Mouse (Mus musculus) intestine, embryonic 15.5 days (tissue): ENCODE measurements around the gene Arhgap28. TPM values are rescaled to one million over a fixed set of nuclear protein-coding genes. Genes with fewer than 3 reads are reported as not detected.

ENCODE experiments used
- ATAC-seq: fragments of 200-750 bp; cut with Nextera tagmentation; 2 replicates; pipeline ENCODE4 v1.8.0; 2017; ENCODE audit warnings: moderate TSS enrichment, moderate library complexity
- H3K27ac ChIP-seq: fragments of 300-500 bp; sonication (generic); 2 replicates; pipeline ENCODE4 v1.5.1; 2015; ENCODE audit warnings: mild to moderate bottlenecking, inconsistent platforms
- H3K27me3 ChIP-seq: fragments of 300-500 bp; sonication (generic); replicated peaks from 2 replicates; pipeline ENCODE4 v1.6.1; 2015; ENCODE audit warnings: inconsistent platforms
- H3K36me3 ChIP-seq: fragments of 300-500 bp; sonication (generic); 2 replicates; pipeline ENCODE4 v1.6.1; 2015; ENCODE audit warnings: inconsistent platforms
- H3K4me1 ChIP-seq: fragments of 300-500 bp; sonication (generic); replicated peaks from 2 replicates; pipeline ENCODE4 v1.6.1; 2015; ENCODE audit warnings: inconsistent platforms
- H3K4me2 ChIP-seq: fragments of 300-500 bp; sonication (generic); replicated peaks from 2 replicates; pipeline ENCODE4 v1.6.1; 2015; ENCODE audit warnings: mild to moderate bottlenecking, inconsistent platforms
- H3K4me3 ChIP-seq: fragments of 300-500 bp; sonication (generic); replicated peaks from 2 replicates; pipeline ENCODE4 v1.5.1; 2015; ENCODE audit warnings: inconsistent platforms
- H3K9ac ChIP-seq: fragments of 300-500 bp; sonication (generic); 2 replicates; pipeline ENCODE4 v1.6.1; 2015; ENCODE audit warnings: inconsistent platforms
- H3K9me3 ChIP-seq: fragments of 300-500 bp; sonication (generic); 2 replicates; pipeline ENCODE4 v1.6.1; 2016; ENCODE audit warnings: inconsistent platforms
- WGBS: fragments of 180-500 bp; shearing (Covaris S2); methylation state at CpG from one replicate; pipeline ENCODE4 v1.1.7; 2015; 5-methylcytosine and 5-hydroxymethylcytosine counted together
- polyA plus RNA-seq: library from polyadenylated mRNA; unstranded; fragments of >200 nt; fragmentation: Nextera tagmentation; extraction: Ambion mirVana; gene quantifications from 2 replicates; pipeline ENCODE4 v1.2.1, GENCODE M21; 2015

Gene Arhgap28
- polyA plus RNA-seq, 1 experiment from 2014 or later, result 19.1 TPM

DNA sequence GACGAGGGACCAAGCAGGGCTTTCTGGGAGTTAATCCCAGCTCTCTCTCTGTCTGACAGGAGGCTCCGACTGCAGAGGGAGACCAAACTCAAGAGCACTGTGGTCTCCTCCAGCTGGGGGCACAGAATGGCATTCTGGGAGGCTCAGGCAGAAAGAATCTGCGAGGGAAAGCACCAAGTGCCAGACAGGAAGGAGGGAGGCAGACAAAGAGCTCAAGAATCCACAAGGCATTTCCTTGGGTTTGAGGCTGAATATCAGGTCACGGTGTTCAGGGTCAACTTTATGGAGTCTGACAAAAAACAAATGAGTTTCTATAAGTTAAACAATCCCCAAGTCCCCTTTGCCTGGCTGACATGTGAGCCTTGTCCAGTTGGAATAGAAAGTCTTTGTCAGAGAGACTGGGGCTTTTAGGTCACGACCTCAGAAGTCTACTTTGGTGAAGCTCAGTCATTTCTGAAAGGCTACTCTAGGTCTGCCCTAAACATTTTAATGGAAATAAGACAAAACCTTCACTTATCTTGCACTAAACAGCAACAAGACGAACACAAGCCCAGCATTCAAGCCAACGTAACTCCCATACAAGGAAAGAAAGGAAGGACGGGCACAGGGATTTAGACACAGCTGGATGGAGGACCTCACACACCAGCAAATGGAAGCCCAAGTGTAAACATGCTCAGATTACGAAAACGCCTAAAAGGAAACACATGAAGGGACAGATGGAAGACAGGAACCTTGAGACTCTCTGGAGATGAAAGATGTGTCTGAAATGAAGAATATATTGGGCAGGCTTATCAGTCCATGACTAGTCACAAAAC is 47.8 kb downstream of the Arhgap28 start:
- H3K4me2 ChIP-seq, result no peak overlapping the region
- H3K9me3 ChIP-seq, result no peaks in the 10 kb centered on the region
- no peak for ATAC-seq
- H3K4me1 ChIP-seq, result peaks cover 14% of the 10 kb centered on the region
- no peaks in the 10 kb centered on the region for H3K27me3 ChIP-seq
- no peaks in the 10 kb centered on the region for H3K36me3 ChIP-seq
- no peak overlapping the region for H3K9ac ChIP-seq
- H3K27ac ChIP-seq, result 0 out of 2 replicates have a peak overlapping the region, but pooled peaks have one; percentile 3
- H3K4me3 ChIP-seq, result no peak overlapping the region
- WGBS, result 40% methylated on average over 10 of the region's 10 CpGs

DNA sequence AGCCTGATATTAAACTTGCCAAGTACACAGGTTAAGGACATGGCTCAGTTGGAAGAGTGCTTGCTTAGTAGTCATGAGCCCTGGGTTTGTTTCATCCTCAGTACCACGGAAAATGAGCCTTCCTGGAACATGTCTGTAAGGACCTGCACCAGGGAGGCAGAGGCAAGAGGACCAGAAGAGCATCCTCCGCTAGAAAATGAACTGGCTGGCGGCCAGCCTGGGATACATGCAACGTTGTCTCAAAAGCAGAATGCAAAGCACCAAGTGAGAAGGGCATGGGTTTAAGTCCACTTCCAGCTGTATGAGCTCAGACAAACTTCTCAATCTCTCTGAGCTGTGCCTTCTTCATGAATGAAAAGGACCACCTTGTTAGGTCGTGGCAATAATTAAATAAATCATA is 49.0 kb downstream of the Arhgap28 start:
- 54% methylated on average over 5 of the region's 5 CpGs for WGBS
- Histone ChIP-seq H3K4me2 (no peak overlapping the region), H3K9me3 (no peaks in the 10 kb centered on the region), H3K27me3 (no peaks in the 10 kb centered on the region), H3K27ac (no peak overlapping the region), H3K4me3 (no peak overlapping the region), H3K4me1 (peaks cover 19% of the 10 kb centered on the region), H3K36me3 (no peaks in the 10 kb centered on the region), H3K9ac (no peak overlapping the region)
- ATAC-seq, result no peak

DNA sequence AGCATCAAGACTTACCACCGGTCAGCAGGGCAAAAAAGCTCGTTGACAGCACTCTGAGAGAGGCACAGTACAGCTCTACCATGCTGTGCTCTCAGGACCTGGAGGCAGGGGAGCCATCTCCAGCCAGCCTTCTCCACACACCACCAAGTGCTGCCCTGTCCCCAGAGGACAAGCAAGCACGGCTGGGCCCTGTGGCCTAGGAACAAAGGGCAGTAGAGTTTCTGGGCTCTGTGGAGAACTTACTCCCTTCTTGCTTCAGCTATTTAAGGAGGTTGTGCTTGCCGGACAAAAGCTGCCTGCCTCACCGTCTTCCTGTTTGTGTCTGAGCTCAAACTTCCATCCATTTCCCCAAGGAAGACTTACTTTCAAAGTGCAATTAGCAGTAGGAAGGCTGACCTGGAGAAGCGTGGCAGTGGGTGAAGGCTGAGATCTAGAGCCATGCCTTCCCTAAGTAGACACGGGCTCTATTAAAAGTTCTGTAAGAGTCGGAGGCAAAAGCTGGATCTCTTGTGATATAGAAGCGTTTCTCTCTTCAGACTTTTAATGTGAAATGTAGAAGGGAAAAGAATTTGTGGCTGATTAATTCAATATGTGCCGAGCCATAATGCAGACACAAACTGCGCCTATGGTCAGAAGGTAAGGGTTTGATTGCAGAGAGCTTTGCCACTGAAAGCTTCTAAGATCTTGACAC is 53.3 kb downstream of the Arhgap28 start:
- H3K4me2 ChIP-seq, result peak overlapping the region; percentile 49
- peak overlapping the region; percentile 18 for H3K9ac ChIP-seq
- peak overlapping the region; percentile 22 for H3K4me3 ChIP-seq
- no peak for ATAC-seq
- H3K9me3 ChIP-seq, result no peaks in the 10 kb centered on the region
- no peaks in the 10 kb centered on the region for H3K27me3 ChIP-seq
- 30% methylated on average over 11 of the region's 11 CpGs for WGBS
- H3K27ac ChIP-seq, result peak overlapping the region; percentile 65
- no peaks in the 10 kb centered on the region for H3K36me3 ChIP-seq
- H3K4me1 ChIP-seq, result peaks cover 33% of the 10 kb centered on the region

DNA sequence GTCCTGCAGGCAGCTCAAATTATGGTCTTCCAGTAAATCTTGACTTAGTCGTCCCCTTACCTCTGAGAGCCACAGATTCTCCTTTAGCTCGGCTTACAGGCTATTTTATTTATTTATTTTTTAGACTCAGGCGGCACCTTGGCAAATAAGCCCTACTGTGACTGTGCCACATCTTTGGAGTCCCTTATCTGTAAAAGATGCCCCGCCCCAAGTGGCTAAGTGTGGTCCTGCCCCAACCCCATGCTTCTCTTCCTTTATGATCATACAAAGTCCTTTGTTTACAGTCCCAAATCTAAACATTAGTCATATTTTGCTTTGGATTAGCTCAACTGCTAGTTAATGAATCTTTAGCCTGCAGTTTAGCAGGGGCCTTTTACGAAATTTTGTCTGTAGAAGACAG is 55.3 kb downstream of the Arhgap28 start:
- peaks cover 26% of the 10 kb centered on the region for H3K4me1 ChIP-seq
- peak; percentile 55; the same call in 1 of the 2 replicates for ATAC-seq
- H3K27me3 ChIP-seq, result no peaks in the 10 kb centered on the region
- H3K9me3 ChIP-seq, result no peaks in the 10 kb centered on the region
- no peak overlapping the region for H3K9ac ChIP-seq
- H3K36me3 ChIP-seq, result no peaks in the 10 kb centered on the region
- 30% methylated on average over 5 of the region's 5 CpGs for WGBS
- no peak overlapping the region for H3K27ac ChIP-seq
- no peak overlapping the region for H3K4me2 ChIP-seq
- no peak overlapping the region for H3K4me3 ChIP-seq

DNA sequence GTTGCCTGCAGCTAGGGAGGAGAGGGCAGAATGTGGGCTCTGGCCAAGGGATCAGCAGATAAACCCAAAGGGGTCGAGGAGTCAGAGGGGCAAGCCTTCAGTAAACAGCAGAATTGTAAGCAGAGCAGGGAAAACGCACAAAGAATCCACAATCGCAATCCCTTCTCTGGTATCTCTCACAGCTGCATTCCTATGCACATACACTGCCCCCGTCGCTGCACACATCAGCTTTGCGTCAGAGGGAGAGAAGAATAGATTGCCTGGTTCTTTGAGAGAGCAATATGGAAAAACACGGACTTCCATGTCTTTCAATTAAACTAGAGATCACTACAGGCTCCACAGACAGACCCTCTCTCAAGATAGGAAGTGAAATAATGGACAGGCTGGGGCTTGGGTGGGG is 58.5 kb downstream of the Arhgap28 start:
- H3K27me3 ChIP-seq, result no peaks in the 10 kb centered on the region
- H3K36me3 ChIP-seq, result no peaks in the 10 kb centered on the region
- peak overlapping the region; percentile 1; the same call in 1 of the 2 replicates for H3K27ac ChIP-seq
- peak; percentile 36; the same call in 1 of the 2 replicates for ATAC-seq
- H3K4me3 ChIP-seq, result no peak overlapping the region
- WGBS, result 16% methylated on average over 7 of the region's 7 CpGs
- peak overlapping the region; percentile 1; the same call in 1 of the 2 replicates for H3K4me2 ChIP-seq
- H3K9ac ChIP-seq, result no peak overlapping the region
- peaks cover 18% of the 10 kb centered on the region for H3K4me1 ChIP-seq
- H3K9me3 ChIP-seq, result no peaks in the 10 kb centered on the region

DNA sequence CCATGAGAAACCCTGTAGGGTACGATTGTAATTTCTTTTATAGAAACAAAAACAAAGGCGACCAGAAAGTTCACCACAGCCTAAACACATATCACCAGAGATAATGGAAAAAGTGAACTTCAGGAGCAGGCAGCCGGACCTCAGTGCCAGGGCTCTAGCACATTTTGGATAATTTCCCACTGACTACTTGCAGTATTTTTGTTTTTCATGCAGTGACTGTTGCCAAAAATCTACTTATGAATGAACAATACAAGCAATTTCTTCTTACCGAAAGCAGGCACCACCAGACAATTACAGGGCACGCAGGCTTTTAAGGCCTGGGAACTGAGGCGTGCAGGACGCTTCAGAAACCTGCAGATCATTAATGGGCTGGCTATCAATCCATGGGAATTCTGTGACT is 59.7 kb downstream of the Arhgap28 start:
- ATAC-seq, result no peak
- peaks cover 12% of the 10 kb centered on the region for H3K4me1 ChIP-seq

DNA sequence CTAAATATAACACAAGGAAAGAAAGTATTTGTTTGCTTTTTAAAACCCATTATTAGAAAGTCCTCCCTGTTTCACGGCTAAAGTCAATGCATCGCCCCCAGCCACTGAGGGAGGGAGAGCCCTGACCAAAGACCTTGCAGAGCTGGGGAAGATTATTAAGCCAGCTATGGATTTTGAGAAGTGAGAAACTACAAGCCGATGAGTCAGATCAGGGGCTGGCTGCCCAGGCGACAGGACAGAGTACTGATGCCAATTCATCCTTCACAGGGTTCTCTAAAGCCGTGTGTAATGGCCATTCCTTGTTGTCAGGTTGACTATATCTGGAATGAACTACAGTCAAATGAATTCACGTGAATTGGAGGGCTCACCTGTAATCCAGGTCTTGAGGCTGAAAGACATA is 62.9 kb downstream of the Arhgap28 start:
- Histone ChIP-seq H3K4me1 (peaks cover 2% of the 10 kb centered on the region; the same call in 1 of the 2 replicates), H3K9ac (no peak overlapping the region), H3K4me3 (no peak overlapping the region), H3K27me3 (no peaks in the 10 kb centered on the region), H3K9me3 (no peaks in the 10 kb centered on the region), H3K27ac (no peak overlapping the region), H3K36me3 (no peaks in the 10 kb centered on the region; the same call in 1 of the 2 replicates), H3K4me2 (no peak overlapping the region)
- 90% methylated on average over 6 of the region's 6 CpGs for WGBS
- no peak for ATAC-seq

More for the DNA sequence above, 59.7 kb downstream of the Arhgap28 start:
- Histone ChIP-seq H3K27ac (no peak overlapping the region), H3K9ac (no peak overlapping the region), H3K27me3 (no peaks in the 10 kb centered on the region), H3K9me3 (no peaks in the 10 kb centered on the region), H3K4me3 (no peak overlapping the region), H3K4me2 (no peak overlapping the region), H3K36me3 (no peaks in the 10 kb centered on the region)
- 83% methylated on average over 7 of the region's 7 CpGs for WGBS

DNA sequence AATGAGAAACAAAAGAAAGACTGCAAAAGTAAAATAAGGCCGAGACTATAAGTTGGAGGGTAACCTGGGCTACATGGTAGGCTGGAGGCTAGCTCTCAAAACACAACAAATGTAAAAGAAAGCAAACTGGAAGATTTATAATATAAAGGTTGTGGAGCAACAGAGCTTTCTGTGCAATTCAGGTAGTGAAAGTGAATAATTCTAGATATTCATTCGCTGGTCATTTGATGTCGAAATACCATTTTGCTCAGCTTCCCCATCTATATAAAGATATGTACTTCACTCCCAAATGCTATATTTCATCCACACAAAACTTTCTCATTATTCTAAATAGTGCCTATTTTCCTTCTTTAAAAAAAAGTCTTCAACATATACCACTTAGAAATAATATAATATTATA is 66.9 kb downstream of the Arhgap28 start:
- Histone ChIP-seq H3K27ac (no peak overlapping the region), H3K9me3 (no peaks in the 10 kb centered on the region), H3K36me3 (no peaks in the 10 kb centered on the region; the same call in 1 of the 2 replicates), H3K4me1 (no peaks in the 10 kb centered on the region), H3K27me3 (no peaks in the 10 kb centered on the region), H3K9ac (no peak overlapping the region), H3K4me2 (no peak overlapping the region), H3K4me3 (no peak overlapping the region)
- ATAC-seq, result no peak
- WGBS, result 94% methylated on average over 3 of the region's 3 CpGs

DNA sequence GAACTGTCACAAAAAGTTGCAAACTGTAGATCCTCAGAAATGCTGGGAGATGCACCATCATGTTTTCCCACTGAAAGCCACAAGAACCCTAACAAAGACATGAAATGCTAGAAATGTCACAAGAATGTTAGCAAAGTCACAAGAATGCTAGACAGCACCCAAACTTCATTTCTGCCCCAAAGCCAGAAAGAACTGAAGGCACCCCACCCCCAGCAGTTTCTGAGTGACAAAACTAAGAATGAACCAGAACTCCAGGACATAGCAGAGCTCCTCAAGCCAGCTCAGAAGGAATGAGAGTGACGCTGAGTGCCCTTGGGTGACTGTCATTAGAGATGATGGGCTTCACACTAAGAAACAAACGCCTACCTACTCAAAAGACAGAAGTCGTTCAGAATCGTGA is 68.4 kb downstream of the Arhgap28 start:
- Histone ChIP-seq H3K9me3 (no peaks in the 10 kb centered on the region), H3K4me3 (no peak overlapping the region), H3K9ac (no peak overlapping the region), H3K4me2 (no peak overlapping the region), H3K4me1 (no peaks in the 10 kb centered on the region), H3K36me3 (no peaks in the 10 kb centered on the region; the same call in 1 of the 2 replicates), H3K27me3 (no peaks in the 10 kb centered on the region), H3K27ac (no peak overlapping the region)
- 88% methylated on average over 4 of the region's 4 CpGs for WGBS
- no peak for ATAC-seq

DNA sequence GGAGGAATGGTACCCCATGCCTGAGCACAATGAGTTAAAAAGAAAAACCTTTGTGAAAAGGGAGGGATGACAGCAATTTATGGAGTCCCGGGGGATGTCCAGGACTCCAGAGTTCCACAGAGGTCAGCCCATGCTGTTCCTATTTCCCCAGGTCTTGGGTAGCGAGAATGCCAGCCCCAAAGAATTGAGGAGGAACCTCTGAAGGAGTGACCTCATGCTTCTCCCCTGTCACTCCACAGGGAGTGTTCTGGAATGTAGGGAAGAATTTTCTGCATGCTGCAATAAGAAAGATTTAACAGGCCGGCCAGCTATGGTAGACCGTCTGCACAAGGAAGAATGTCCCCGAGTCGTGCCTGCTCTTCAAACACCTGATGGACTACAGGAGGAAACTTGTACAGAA is 72.5 kb downstream of the Arhgap28 start:
- WGBS, result 62% methylated on average over 6 of the region's 6 CpGs
- H3K4me2 ChIP-seq, result no peak overlapping the region
- H3K27me3 ChIP-seq, result no peaks in the 10 kb centered on the region
- ATAC-seq, result no peak; the same call in 1 of the 2 replicates
- no peak overlapping the region for H3K4me3 ChIP-seq
- H3K36me3 ChIP-seq, result no peaks in the 10 kb centered on the region
- H3K4me1 ChIP-seq, result no peaks in the 10 kb centered on the region
- no peak overlapping the region for H3K9ac ChIP-seq
- no peaks in the 10 kb centered on the region for H3K9me3 ChIP-seq
- no peak overlapping the region for H3K27ac ChIP-seq

DNA sequence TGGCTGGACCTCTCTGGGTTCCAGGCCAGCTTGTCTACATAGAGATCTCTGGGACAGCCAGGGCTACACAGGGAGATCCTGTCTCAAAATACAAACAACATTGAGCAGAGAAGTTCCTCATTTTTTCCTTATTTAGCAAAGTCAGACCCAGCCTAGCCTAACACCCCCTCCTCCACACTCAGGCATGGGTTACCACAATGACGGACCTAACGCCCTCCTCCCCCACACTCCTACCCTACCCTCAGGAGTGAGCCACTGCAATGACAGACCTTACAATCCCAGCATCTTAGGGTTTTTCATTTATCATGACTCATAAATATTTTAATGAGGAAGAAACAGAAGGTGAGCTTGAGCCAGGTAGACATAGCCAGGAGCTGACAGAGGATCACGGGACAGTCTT is 73.0 kb downstream of the Arhgap28 start:
- Histone ChIP-seq H3K27ac (no peak overlapping the region), H3K4me1 (no peaks in the 10 kb centered on the region), H3K36me3 (no peaks in the 10 kb centered on the region), H3K27me3 (no peaks in the 10 kb centered on the region), H3K9ac (no peak overlapping the region), H3K4me2 (no peak overlapping the region), H3K4me3 (no peak overlapping the region), H3K9me3 (no peaks in the 10 kb centered on the region)
- ATAC-seq, result no peak
- 76% methylated on average over 3 of the region's 3 CpGs for WGBS

DNA sequence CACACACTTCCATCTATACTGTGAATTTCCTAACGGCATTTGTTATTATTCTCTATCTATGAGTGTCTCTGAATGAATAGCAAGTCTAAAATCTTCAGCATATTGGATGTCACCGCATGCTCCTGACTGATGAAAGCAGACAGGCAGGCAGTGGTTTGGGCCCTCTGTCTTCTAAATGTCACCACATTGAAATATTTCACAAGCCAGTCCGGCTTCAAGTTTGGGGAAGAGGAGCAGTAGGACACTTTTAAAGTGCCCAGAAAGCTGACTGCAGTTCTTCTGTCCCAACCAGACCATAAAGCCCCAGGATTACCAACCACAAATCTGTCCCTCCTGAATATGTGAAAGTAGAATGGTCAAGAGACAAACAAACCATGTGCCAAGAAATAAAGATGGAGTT is 73.5 kb downstream of the Arhgap28 start:
- Histone ChIP-seq H3K9me3 (no peaks in the 10 kb centered on the region), H3K4me3 (no peak overlapping the region), H3K27ac (no peak overlapping the region), H3K36me3 (no peaks in the 10 kb centered on the region), H3K4me2 (no peak overlapping the region), H3K9ac (no peak overlapping the region), H3K27me3 (no peaks in the 10 kb centered on the region), H3K4me1 (no peaks in the 10 kb centered on the region)
- ATAC-seq, result no peak
- 87% methylated on average over 3 of the region's 3 CpGs for WGBS
